Mouse (Mus musculus) midbrain, embryonic 13.5 days (tissue): ENCODE data around the gene Ces2b. TPM values are rescaled to one million over a fixed set of nuclear protein-coding genes. Genes with fewer than 3 reads are reported as not detected.

Source experiments
- ATAC-seq: fragments of 200-750 bp; cut with Nextera tagmentation; 2 replicates; pipeline ENCODE4 v1.8.0; 2017; ENCODE audit warnings: mild to moderate bottlenecking, moderate TSS enrichment, moderate library complexity
- H3K27ac ChIP-seq: fragments of 300-500 bp; sonication (generic); 2 replicates; pipeline ENCODE4 v1.5.1; 2015; ENCODE audit warnings: inconsistent platforms, mild to moderate bottlenecking, moderate library complexity
- H3K27me3 ChIP-seq: fragments of 300-500 bp; sonication (generic); 2 replicates; pipeline ENCODE4 v1.6.1; 2015; ENCODE audit warnings: mild to moderate bottlenecking, inconsistent platforms
- H3K36me3 ChIP-seq: fragments of 300-500 bp; sonication (generic); 2 replicates; pipeline ENCODE4 v1.6.1; 2015; ENCODE audit warnings: mild to moderate bottlenecking, inconsistent platforms
- H3K4me1 ChIP-seq: fragments of 300-500 bp; sonication (generic); replicated peaks from 2 replicates; pipeline ENCODE4 v1.6.1; 2015; ENCODE audit warnings: inconsistent platforms
- H3K4me2 ChIP-seq: fragments of 300-500 bp; sonication (generic); replicated peaks from 2 replicates; pipeline ENCODE4 v1.6.1; 2015; ENCODE audit warnings: moderate library complexity, mild to moderate bottlenecking, inconsistent platforms
- H3K4me3 ChIP-seq: fragments of 300-500 bp; sonication (generic); replicated peaks from 2 replicates; pipeline ENCODE4 v1.5.1; 2015; ENCODE audit warnings: mild to moderate bottlenecking, inconsistent platforms
- H3K9ac ChIP-seq: fragments of 300-500 bp; sonication (generic); replicated peaks from 2 replicates; pipeline ENCODE4 v1.6.1; 2015; ENCODE audit warnings: mild to moderate bottlenecking, inconsistent platforms
- H3K9me3 ChIP-seq: fragments of 300-500 bp; sonication (generic); 2 replicates; pipeline ENCODE4 v1.6.1; 2016; ENCODE audit warnings: mild to moderate bottlenecking, inconsistent platforms
- WGBS: fragments of 180-500 bp; shearing (Covaris S2); methylation state at CpG from one replicate; pipeline ENCODE4 v1.1.7; 2015; 5-methylcytosine and 5-hydroxymethylcytosine counted together
- polyA plus RNA-seq: library from polyadenylated mRNA; unstranded; fragments of >200 nt; fragmentation: Nextera tagmentation; extraction: Ambion mirVana; gene quantifications from 2 replicates; pipeline ENCODE4 v1.2.1, GENCODE M21; 2015

Gene Ces2b
- 0.13 and 0.23 TPM in 2 replicates for polyA plus RNA-seq

- Histone ChIP-seq H3K9me3 (no peaks in the 10 kb centered on the region), H3K36me3 (no peaks in the 10 kb centered on the region), H3K9ac (no peak within 1 kb of the TSS), H3K27ac (no peak within 1 kb of the TSS), H3K4me2 (no peak within 1 kb of the TSS), H3K4me1 (no peaks in the 10 kb centered on the region), H3K27me3 (no peaks in the 10 kb centered on the region), H3K4me3 (no peak within 1 kb of the TSS)
- no peak for ATAC-seq
- WGBS: 82% methylated on average over 5 of the region's 5 CpGs
These were observed at the start of gene Ces2b for GRCm38 (mm10) chr8:104831440-104831839. TSS of gene Ces2b (plus strand) at chr8:104831572.

- no peak overlapping the region for H3K4me3 ChIP-seq
- 54% methylated on average over 1 of the region's 1 CpGs for WGBS
- no peaks in the 10 kb centered on the region for H3K36me3 ChIP-seq
- no peak overlapping the region for H3K4me2 ChIP-seq
- no peak overlapping the region for H3K27ac ChIP-seq
- H3K4me1 ChIP-seq: no peaks in the 10 kb centered on the region
- 0 out of 2 replicates have a peak, but pooled peaks cover 5% of the 10 kb centered on the region for H3K9me3 ChIP-seq
- no peak for ATAC-seq
- no peak overlapping the region for H3K9ac ChIP-seq
- no peaks in the 10 kb centered on the region for H3K27me3 ChIP-seq
These were observed 44.3 kb upstream of the Ces2b start for GRCm38 (mm10) chr8:104787049-104787448.

GRCm38 (mm10) chr8:104788929-104789328 is 42.4 kb upstream of the Ces2b start:
- Histone ChIP-seq H3K9ac (no peak overlapping the region), H3K27me3 (no peaks in the 10 kb centered on the region), H3K4me3 (no peak overlapping the region), H3K36me3 (no peaks in the 10 kb centered on the region), H3K27ac (no peak overlapping the region), H3K4me2 (no peak overlapping the region), H3K9me3 (0 out of 2 replicates have a peak, but pooled peaks cover 5% of the 10 kb centered on the region), H3K4me1 (no peaks in the 10 kb centered on the region)
- ATAC-seq: no peak
- WGBS: 86% methylated on average over 2 of the region's 2 CpGs

GRCm38 (mm10) chr8:104789886-104790680 is 41.3 kb upstream of the Ces2b start:
- Histone ChIP-seq H3K9me3 (0 out of 2 replicates have a peak, but pooled peaks cover 5% of the 10 kb centered on the region), H3K4me3 (no peak overlapping the region), H3K27ac (no peak overlapping the region), H3K9ac (no peak overlapping the region), H3K27me3 (no peaks in the 10 kb centered on the region), H3K4me1 (no peaks in the 10 kb centered on the region), H3K4me2 (no peak overlapping the region), H3K36me3 (no peaks in the 10 kb centered on the region)
- ATAC-seq: no peak
- 63% methylated on average over 3 of the region's 3 CpGs for WGBS

GRCm38 (mm10) chr8:104799385-104799784 is 32.0 kb upstream of the Ces2b start:
- 93% methylated on average over 1 of the region's 1 CpGs for WGBS
- H3K4me3 ChIP-seq: no peak overlapping the region
- ATAC-seq: no peak

GRCm38 (mm10) chr8:104806127-104806526 is 25.2 kb upstream of the Ces2b start:
- no peak overlapping the region for H3K27ac ChIP-seq
- no peaks in the 10 kb centered on the region for H3K36me3 ChIP-seq
- no peak overlapping the region for H3K9ac ChIP-seq
- WGBS: 13% methylated on average over 2 of the region's 2 CpGs
- no peaks in the 10 kb centered on the region for H3K27me3 ChIP-seq
- H3K4me3 ChIP-seq: no peak overlapping the region
- H3K9me3 ChIP-seq: no peaks in the 10 kb centered on the region
- H3K4me1 ChIP-seq: peaks cover 6% of the 10 kb centered on the region
- ATAC-seq: peak; percentile 56
- no peak overlapping the region for H3K4me2 ChIP-seq

More at GRCm38 (mm10) chr8:104799385-104799784, 32.0 kb upstream of the Ces2b start:
- Histone ChIP-seq H3K27me3 (no peaks in the 10 kb centered on the region), H3K27ac (no peak overlapping the region), H3K4me2 (no peak overlapping the region), H3K4me1 (no peaks in the 10 kb centered on the region), H3K9ac (no peak overlapping the region), H3K9me3 (no peaks in the 10 kb centered on the region), H3K36me3 (no peaks in the 10 kb centered on the region)

GRCm38 (mm10) chr8:104808542-104809413 is 22.6 kb upstream of the Ces2b start:
- H3K36me3 ChIP-seq: no peaks in the 10 kb centered on the region
- 97% methylated on average over 7 of the region's 7 CpGs for WGBS
- no peak overlapping the region for H3K27ac ChIP-seq
- no peak overlapping the region for H3K4me2 ChIP-seq
- no peak overlapping the region for H3K9ac ChIP-seq
- H3K4me1 ChIP-seq: peaks cover 6% of the 10 kb centered on the region
- H3K9me3 ChIP-seq: no peaks in the 10 kb centered on the region
- no peaks in the 10 kb centered on the region for H3K27me3 ChIP-seq
- H3K4me3 ChIP-seq: no peak overlapping the region
- no peak for ATAC-seq

GRCm38 (mm10) chr8:104809436-104809835 is 21.9 kb upstream of the Ces2b start:
- ATAC-seq: no peak
- H3K27ac ChIP-seq: no peak overlapping the region
- 92% methylated on average over 3 of the region's 3 CpGs for WGBS
- H3K4me1 ChIP-seq: peaks cover 6% of the 10 kb centered on the region
- no peaks in the 10 kb centered on the region for H3K9me3 ChIP-seq
- H3K27me3 ChIP-seq: no peaks in the 10 kb centered on the region
- no peak overlapping the region for H3K4me2 ChIP-seq
- no peaks in the 10 kb centered on the region for H3K36me3 ChIP-seq
- H3K4me3 ChIP-seq: no peak overlapping the region
- no peak overlapping the region for H3K9ac ChIP-seq

- H3K4me3 ChIP-seq: no peak overlapping the region
- WGBS: 80% methylated on average over 1 of the region's 1 CpGs
- no peak for ATAC-seq
These were observed 4.5 kb upstream of the Ces2b start for GRCm38 (mm10) chr8:104826912-104827311.

GRCm38 (mm10) chr8:104828221-104828620 is 3.2 kb upstream of the Ces2b start:
- H3K9me3 ChIP-seq: no peaks in the 10 kb centered on the region
- H3K4me2 ChIP-seq: no peak overlapping the region
- WGBS: 77% methylated on average over 3 of the region's 3 CpGs
- no peak overlapping the region for H3K27ac ChIP-seq
- H3K36me3 ChIP-seq: no peaks in the 10 kb centered on the region
- no peaks in the 10 kb centered on the region for H3K27me3 ChIP-seq
- ATAC-seq: no peak
- H3K4me3 ChIP-seq: no peak overlapping the region
- H3K4me1 ChIP-seq: no peaks in the 10 kb centered on the region
- H3K9ac ChIP-seq: no peak overlapping the region

More at GRCm38 (mm10) chr8:104826912-104827311, 4.5 kb upstream of the Ces2b start:
- Histone ChIP-seq H3K9me3 (no peaks in the 10 kb centered on the region), H3K4me2 (no peak overlapping the region), H3K9ac (no peak overlapping the region), H3K4me1 (no peaks in the 10 kb centered on the region), H3K27me3 (no peaks in the 10 kb centered on the region), H3K36me3 (no peaks in the 10 kb centered on the region), H3K27ac (no peak overlapping the region)

- H3K27me3 ChIP-seq: no peaks in the 10 kb centered on the region
- no peak overlapping the region for H3K4me3 ChIP-seq
- ATAC-seq: no peak
- H3K9ac ChIP-seq: no peak overlapping the region
- H3K9me3 ChIP-seq: no peaks in the 10 kb centered on the region
- no peaks in the 10 kb centered on the region for H3K4me1 ChIP-seq
- WGBS: 89% methylated on average over 3 of the region's 3 CpGs
- H3K4me2 ChIP-seq: no peak overlapping the region
- H3K36me3 ChIP-seq: no peaks in the 10 kb centered on the region
- no peak overlapping the region for H3K27ac ChIP-seq
These were observed 10.1 kb downstream of the Ces2b start for GRCm38 (mm10) chr8:104841360-104842078.
